Mouse (Mus musculus) midbrain, embryonic 13.5 days (tissue): ENCODE results near the gene Scn3a. TPM values are rescaled to one million over a fixed set of nuclear protein-coding genes. Genes with fewer than 3 reads are reported as not detected.
"Not testable (repeated sequence)": the region's sequence is repeated elsewhere in the genome, so short reads cannot be mapped to it uniquely, and the experiment has no call there.

Experiments used
- ATAC-seq: fragments of 200-750 bp; cut with Nextera tagmentation; 2 replicates; pipeline ENCODE4 v1.8.0; 2017; ENCODE audit warnings: mild to moderate bottlenecking, moderate TSS enrichment, moderate library complexity
- H3K27ac ChIP-seq: fragments of 300-500 bp; sonication (generic); 2 replicates; pipeline ENCODE4 v1.5.1; 2015; ENCODE audit warnings: inconsistent platforms, mild to moderate bottlenecking, moderate library complexity
- H3K27me3 ChIP-seq: fragments of 300-500 bp; sonication (generic); 2 replicates; pipeline ENCODE4 v1.6.1; 2015; ENCODE audit warnings: mild to moderate bottlenecking, inconsistent platforms
- H3K36me3 ChIP-seq: fragments of 300-500 bp; sonication (generic); 2 replicates; pipeline ENCODE4 v1.6.1; 2015; ENCODE audit warnings: mild to moderate bottlenecking, inconsistent platforms
- H3K4me1 ChIP-seq: fragments of 300-500 bp; sonication (generic); replicated peaks from 2 replicates; pipeline ENCODE4 v1.6.1; 2015; ENCODE audit warnings: inconsistent platforms
- H3K4me2 ChIP-seq: fragments of 300-500 bp; sonication (generic); replicated peaks from 2 replicates; pipeline ENCODE4 v1.6.1; 2015; ENCODE audit warnings: moderate library complexity, mild to moderate bottlenecking, inconsistent platforms
- H3K4me3 ChIP-seq: fragments of 300-500 bp; sonication (generic); replicated peaks from 2 replicates; pipeline ENCODE4 v1.5.1; 2015; ENCODE audit warnings: mild to moderate bottlenecking, inconsistent platforms
- H3K9ac ChIP-seq: fragments of 300-500 bp; sonication (generic); replicated peaks from 2 replicates; pipeline ENCODE4 v1.6.1; 2015; ENCODE audit warnings: mild to moderate bottlenecking, inconsistent platforms
- H3K9me3 ChIP-seq: fragments of 300-500 bp; sonication (generic); 2 replicates; pipeline ENCODE4 v1.6.1; 2016; ENCODE audit warnings: mild to moderate bottlenecking, inconsistent platforms
- WGBS: fragments of 180-500 bp; shearing (Covaris S2); methylation state at CpG from one replicate; pipeline ENCODE4 v1.1.7; 2015; 5-methylcytosine and 5-hydroxymethylcytosine counted together
- polyA plus RNA-seq: library from polyadenylated mRNA; unstranded; fragments of >200 nt; fragmentation: Nextera tagmentation; extraction: Ambion mirVana; gene quantifications from 2 replicates; pipeline ENCODE4 v1.2.1, GENCODE M21; 2015

Scn3a gene
- polyA plus RNA-seq, 1 experiment from 2014 or later: 63.2 TPM

GRCm38 (mm10) chr2:65481007-65481672, 86.3 kb downstream of the Scn3a start:
- Histone ChIP-seq H3K9ac (no peak overlapping the region), H3K4me1 (no peaks in the 10 kb centered on the region), H3K36me3 (peaks cover 58% of the 10 kb centered on the region), H3K4me2 (no peak overlapping the region), H3K27ac (no peak overlapping the region), H3K4me3 (no peak overlapping the region), H3K27me3 (no peaks in the 10 kb centered on the region), H3K9me3 (no peaks in the 10 kb centered on the region)
- no peak for ATAC-seq
- 90% methylated on average over 4 of the region's 4 CpGs for WGBS

- Histone ChIP-seq H3K4me3 (no peak overlapping the region), H3K27me3 (no peaks in the 10 kb centered on the region), H3K4me2 (peak overlapping the region; percentile 32; the same call in 1 of the 2 replicates), H3K9ac (no peak overlapping the region), H3K9me3 (no peaks in the 10 kb centered on the region), H3K4me1 (peaks cover 7% of the 10 kb centered on the region; the same call in 1 of the 2 replicates), H3K27ac (peak overlapping the region; percentile 73), H3K36me3 (peaks cover 46% of the 10 kb centered on the region)
- ATAC-seq: peak; percentile 74; the same call in 1 of the 2 replicates
- 50% methylated on average over 11 of the region's 11 CpGs for WGBS
Observed at GRCm38 (mm10) chr2:65471311-65471882, 96.0 kb downstream of the Scn3a start.

GRCm38 (mm10) chr2:65465694-65466093, 101.7 kb downstream of the Scn3a start:
- no peaks in the 10 kb centered on the region for H3K4me1 ChIP-seq
- no peak overlapping the region for H3K4me2 ChIP-seq
- ATAC-seq: no peak
- no peak overlapping the region for H3K27ac ChIP-seq
- H3K4me3 ChIP-seq: no peak overlapping the region
- no peaks in the 10 kb centered on the region for H3K9me3 ChIP-seq
- no peaks in the 10 kb centered on the region for H3K27me3 ChIP-seq
- no peak overlapping the region for H3K9ac ChIP-seq
- peaks cover 63% of the 10 kb centered on the region for H3K36me3 ChIP-seq
- 91% methylated on average over 5 of the region's 5 CpGs for WGBS

GRCm38 (mm10) chr2:65453763-65454162, 113.7 kb downstream of the Scn3a start:
- H3K4me1 ChIP-seq: peaks cover 10% of the 10 kb centered on the region
- no peaks in the 10 kb centered on the region for H3K9me3 ChIP-seq
- no peak overlapping the region for H3K27ac ChIP-seq
- WGBS: 97% methylated on average over 6 of the region's 6 CpGs
- no peak overlapping the region for H3K4me2 ChIP-seq
- H3K36me3 ChIP-seq: no peaks in the 10 kb centered on the region
- H3K4me3 ChIP-seq: no peak overlapping the region
- no peak for ATAC-seq
- H3K9ac ChIP-seq: no peak overlapping the region
- H3K27me3 ChIP-seq: no peaks in the 10 kb centered on the region

- not testable (repeated sequence) for H3K4me3 ChIP-seq, H3K36me3 ChIP-seq, H3K27ac ChIP-seq, H3K9ac ChIP-seq, H3K9me3 ChIP-seq, H3K4me2 ChIP-seq, H3K27me3 ChIP-seq, ATAC-seq, H3K4me1 ChIP-seq
- WGBS: 93% methylated on average over 14 of the region's 14 CpGs
Observed at GRCm38 (mm10) chr2:65451401-65452078, 115.9 kb downstream of the Scn3a start.

- peak; percentile 89 for ATAC-seq
- Histone ChIP-seq H3K36me3 (no peaks in the 10 kb centered on the region), H3K9ac (no peak overlapping the region; the same call in 1 of the 2 replicates), H3K27me3 (no peaks in the 10 kb centered on the region), H3K4me3 (no peak overlapping the region), H3K4me1 (peaks cover 6% of the 10 kb centered on the region), H3K9me3 (no peaks in the 10 kb centered on the region), H3K27ac (peak overlapping the region; percentile 35; the same call in 1 of the 2 replicates), H3K4me2 (no peak overlapping the region)
- 46% methylated on average over 2 of the region's 2 CpGs for WGBS
Observed at GRCm38 (mm10) chr2:65450449-65451360, 116.7 kb downstream of the Scn3a start.

GRCm38 (mm10) chr2:65449126-65449828, 118.2 kb downstream of the Scn3a start:
- Histone ChIP-seq H3K9ac (no peak overlapping the region), H3K4me1 (peaks cover 6% of the 10 kb centered on the region), H3K9me3 (no peaks in the 10 kb centered on the region), H3K4me2 (no peak overlapping the region), H3K4me3 (no peak overlapping the region), H3K27ac (no peak overlapping the region), H3K27me3 (no peaks in the 10 kb centered on the region), H3K36me3 (no peaks in the 10 kb centered on the region)
- no peak for ATAC-seq
- WGBS: 94% methylated on average over 5 of the region's 5 CpGs

GRCm38 (mm10) chr2:65443082-65443481, 124.3 kb downstream of the Scn3a start:
- H3K4me1 ChIP-seq: peaks cover 7% of the 10 kb centered on the region
- H3K9me3 ChIP-seq: no peaks in the 10 kb centered on the region

GRCm38 (mm10) chr2:65441566-65441965, 125.9 kb downstream of the Scn3a start:
- H3K4me1 ChIP-seq: peaks cover 7% of the 10 kb centered on the region
- no peaks in the 10 kb centered on the region for H3K36me3 ChIP-seq
- ATAC-seq: no peak
- H3K4me2 ChIP-seq: no peak overlapping the region
- no peak overlapping the region for H3K27ac ChIP-seq
- H3K9me3 ChIP-seq: no peaks in the 10 kb centered on the region
- no peak overlapping the region for H3K9ac ChIP-seq
- no peak overlapping the region for H3K4me3 ChIP-seq
- 60% methylated on average over 5 of the region's 5 CpGs for WGBS
- no peaks in the 10 kb centered on the region for H3K27me3 ChIP-seq

More at GRCm38 (mm10) chr2:65443082-65443481, 124.3 kb downstream of the Scn3a start:
- Histone ChIP-seq H3K36me3 (no peaks in the 10 kb centered on the region), H3K4me2 (no peak overlapping the region), H3K9ac (no peak overlapping the region), H3K4me3 (no peak overlapping the region), H3K27ac (no peak overlapping the region), H3K27me3 (no peaks in the 10 kb centered on the region)
- ATAC-seq: no peak
- WGBS: 87% methylated on average over 4 of the region's 4 CpGs

- 64% methylated on average over 6 of the region's 6 CpGs for WGBS
- H3K4me3 ChIP-seq: no peak overlapping the region
- no peaks in the 10 kb centered on the region for H3K36me3 ChIP-seq
- no peak overlapping the region for H3K27ac ChIP-seq
- peaks cover 7% of the 10 kb centered on the region for H3K4me1 ChIP-seq
- no peaks in the 10 kb centered on the region for H3K27me3 ChIP-seq
- ATAC-seq: peak; percentile 65; the same call in 1 of the 2 replicates
- no peak overlapping the region for H3K9ac ChIP-seq
- no peaks in the 10 kb centered on the region for H3K9me3 ChIP-seq
- no peak overlapping the region for H3K4me2 ChIP-seq
Observed at GRCm38 (mm10) chr2:65441110-65441509, 126.3 kb downstream of the Scn3a start.

GRCm38 (mm10) chr2:65436917-65437316, 130.5 kb downstream of the Scn3a start:
- no peaks in the 10 kb centered on the region for H3K9me3 ChIP-seq
- peaks cover 7% of the 10 kb centered on the region for H3K4me1 ChIP-seq
- H3K36me3 ChIP-seq: no peaks in the 10 kb centered on the region
- no peak overlapping the region for H3K4me2 ChIP-seq
- no peak overlapping the region for H3K27ac ChIP-seq
- H3K4me3 ChIP-seq: no peak overlapping the region
- H3K9ac ChIP-seq: no peak overlapping the region
- WGBS: 50% methylated on average over 1 of the region's 1 CpGs
- no peaks in the 10 kb centered on the region for H3K27me3 ChIP-seq
- ATAC-seq: no peak
